Mouse (Mus musculus) NIH3T3 (cell line): ENCODE measurements at regions not wholly inside any gene's neighbourhood (a gene's known extent, or its start where the extent isn't known, plus 50 kb on each side); places are given as distances from the start of the nearest gene placed in this dataset.
A peak's percentile ranks its signal among the peaks of the same experiment; 100 is the strongest.

Source experiments
- DNase-seq: peaks from one replicate; pipeline ENCODE4 v3.0.0-alpha.2; 2012; ENCODE audit warnings: low read depth

DNA sequence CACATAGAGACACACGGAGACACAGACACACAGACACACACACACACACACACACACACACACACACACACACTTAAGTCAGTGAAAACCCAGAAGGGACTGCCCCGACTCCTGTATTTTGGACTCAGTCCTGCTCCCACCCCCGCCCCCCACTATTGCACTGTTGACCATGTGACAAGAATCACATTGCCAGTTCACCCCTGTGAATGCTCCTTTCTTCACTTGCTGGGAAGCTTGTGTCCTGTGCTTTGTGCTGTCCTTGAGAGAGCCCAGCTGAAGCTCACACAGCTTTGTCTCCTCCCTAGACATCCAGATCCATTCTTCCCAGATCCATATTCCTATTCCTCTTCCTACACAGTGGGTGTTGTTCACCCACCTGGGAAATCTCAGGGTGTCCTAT, 400.0 kb downstream of the Cdh26 start:
- DNase-seq: no peak

DNA sequence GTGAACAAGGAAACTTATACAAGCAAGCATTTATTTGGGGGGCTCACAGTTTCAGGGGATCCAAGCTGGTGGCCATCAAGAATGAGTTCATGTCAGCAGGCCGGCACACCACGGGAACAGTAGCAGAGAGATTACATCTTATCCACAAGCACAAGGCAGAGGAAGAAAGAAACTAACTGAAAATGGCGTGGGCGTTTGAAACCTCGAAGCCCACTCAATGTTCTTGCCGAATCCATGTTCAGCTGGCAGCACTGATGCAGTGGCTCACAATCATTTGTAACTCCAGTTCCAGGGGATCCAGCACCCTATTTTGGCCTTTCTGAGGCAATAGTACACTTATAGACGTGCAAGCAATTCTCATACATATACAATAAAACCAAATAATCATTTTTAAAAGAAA, 404.7 kb downstream of the Cdh26 start:
- DNase-seq: no peak

DNA sequence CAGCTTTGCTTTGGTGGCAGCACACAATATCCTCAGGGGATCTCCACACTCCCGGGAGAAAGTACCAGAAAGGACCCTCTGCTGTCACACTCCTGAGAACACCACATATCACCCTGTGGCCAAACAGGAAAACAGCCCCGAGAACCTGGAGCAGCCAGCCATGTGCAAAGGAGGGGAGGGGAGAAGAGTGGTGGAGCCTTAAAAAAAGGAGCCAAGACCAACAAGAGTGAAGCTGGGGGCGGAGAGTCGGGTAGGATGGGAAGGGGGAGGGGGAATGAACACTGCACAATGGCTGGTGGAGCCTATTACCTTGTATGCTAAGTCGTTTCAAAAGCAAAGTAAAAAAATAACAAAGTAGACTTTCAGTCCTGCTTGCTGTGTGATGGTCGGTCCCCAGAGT, 408.2 kb downstream of the Cdh26 start:
- no peak for DNase-seq

DNA sequence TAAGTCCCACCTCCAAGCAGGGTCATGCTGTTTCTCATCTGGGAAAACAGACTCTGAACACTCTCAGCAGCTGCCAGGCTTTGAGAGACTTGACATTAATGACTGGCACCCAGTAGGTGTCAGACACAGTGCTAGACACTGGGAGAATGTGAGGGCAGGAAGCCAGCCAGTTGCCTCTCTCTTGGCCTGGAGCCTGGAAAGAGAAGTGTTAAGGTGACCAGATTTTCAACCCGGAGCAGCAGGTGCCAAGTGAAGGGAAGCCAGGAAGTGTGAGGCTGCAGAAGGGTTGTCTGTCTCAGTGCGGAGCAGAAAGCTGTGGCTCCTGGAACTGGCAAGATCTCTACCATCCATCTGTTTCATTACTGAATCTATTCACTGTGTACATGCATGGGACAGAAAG, 410.6 kb downstream of the Cdh26 start:
- DNase-seq: no peak

DNA sequence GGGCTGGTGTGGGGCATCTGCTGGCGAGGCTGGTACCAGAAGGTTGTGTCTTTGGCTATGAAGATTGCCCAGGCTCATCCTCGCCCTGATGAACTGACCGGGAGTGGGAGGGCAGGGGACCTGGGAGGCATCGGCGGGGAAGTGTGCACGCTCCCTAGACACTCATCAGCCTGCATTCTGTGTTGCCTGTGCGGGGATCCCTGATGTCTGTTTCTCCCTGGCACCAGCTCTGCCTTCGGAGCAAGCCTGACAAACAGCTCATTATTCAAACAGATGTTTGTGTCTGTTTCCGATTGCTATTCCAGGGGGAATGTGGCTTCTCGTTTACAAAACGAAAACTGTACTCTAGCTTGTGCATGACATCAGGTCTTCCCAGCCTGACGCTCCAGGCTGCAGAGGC, 412.3 kb downstream of the Cdh26 start:
- no peak for DNase-seq

DNA sequence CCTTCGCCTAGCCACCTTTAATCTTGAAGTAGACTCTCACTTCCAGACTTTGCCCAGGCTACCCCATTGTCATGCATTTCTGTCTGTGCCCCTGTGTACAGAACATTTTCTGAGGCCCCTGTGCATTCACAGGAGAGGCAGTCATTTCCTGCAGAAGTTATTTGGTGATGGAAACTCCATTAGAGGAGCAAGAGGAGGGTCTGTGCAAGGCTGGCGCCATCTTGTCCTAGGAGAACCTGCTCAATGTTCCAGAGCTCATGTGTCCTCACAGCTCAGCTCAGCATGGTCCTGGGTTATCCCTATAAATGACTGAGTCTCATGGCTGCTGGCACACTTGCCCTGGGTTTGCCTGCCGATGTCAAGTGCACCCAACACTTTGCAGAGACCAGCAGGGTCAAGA, 413.1 kb downstream of the Cdh26 start:
- no peak for DNase-seq

DNA sequence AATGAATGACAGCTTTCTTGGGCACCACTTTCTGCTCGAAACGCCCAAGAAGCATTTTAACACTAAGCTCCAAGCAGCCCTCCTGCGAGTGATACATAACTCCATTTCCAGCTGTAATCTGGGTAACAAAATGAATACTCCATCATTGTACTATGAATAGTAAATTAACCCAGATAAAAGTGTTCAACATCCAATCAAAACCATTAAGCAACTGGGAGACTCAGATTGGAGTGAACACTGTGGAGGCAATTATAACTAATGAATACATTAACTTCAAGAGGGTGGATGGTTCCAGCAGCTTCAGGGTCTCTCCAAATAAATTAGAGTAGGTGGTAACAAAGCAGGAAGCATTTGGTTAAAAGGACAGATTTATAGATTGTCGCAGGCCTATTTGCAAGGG, 414.2 kb downstream of the Cdh26 start:
- DNase-seq: no peak

DNA sequence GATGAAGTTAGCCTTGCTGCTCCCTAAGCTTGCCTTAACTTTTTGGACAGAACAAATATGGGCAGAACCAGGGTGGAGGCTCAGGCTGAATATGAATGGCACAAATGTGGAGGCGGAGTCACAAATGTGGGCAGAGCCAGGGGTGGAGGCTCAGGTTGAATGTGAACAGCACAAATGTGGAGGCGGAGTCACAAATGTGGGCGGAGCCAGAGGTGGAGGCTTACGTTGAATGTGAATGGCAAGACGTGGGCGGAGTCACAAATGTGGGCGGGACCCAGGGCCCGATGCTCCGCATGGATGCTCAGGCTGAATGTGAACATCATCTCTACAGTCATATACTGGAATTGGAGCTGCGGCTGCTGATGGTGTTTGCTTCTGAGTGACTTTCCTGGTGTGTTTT, 420.0 kb downstream of the Cdh26 start:
- DNase-seq: no peak

DNA sequence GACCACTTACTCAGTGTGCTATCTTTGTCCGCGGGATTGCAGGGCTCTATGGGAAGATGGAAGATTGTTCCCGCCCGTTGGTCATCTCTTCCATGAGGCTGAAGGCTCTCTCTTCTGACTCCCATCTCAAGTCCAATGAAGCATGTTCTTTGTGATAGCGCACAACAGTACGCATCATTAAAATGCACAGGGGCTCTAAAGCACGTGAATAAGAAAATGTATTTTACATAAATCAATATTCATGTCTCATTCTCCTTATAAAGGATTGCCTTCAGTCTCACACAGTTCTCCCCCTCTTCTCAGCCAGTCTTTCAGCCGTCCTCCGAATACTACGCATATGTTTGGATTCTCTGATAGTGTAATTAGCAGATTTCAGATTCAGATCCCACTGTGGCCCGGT, 420.4 kb downstream of the Cdh26 start:
- no peak for DNase-seq

DNA sequence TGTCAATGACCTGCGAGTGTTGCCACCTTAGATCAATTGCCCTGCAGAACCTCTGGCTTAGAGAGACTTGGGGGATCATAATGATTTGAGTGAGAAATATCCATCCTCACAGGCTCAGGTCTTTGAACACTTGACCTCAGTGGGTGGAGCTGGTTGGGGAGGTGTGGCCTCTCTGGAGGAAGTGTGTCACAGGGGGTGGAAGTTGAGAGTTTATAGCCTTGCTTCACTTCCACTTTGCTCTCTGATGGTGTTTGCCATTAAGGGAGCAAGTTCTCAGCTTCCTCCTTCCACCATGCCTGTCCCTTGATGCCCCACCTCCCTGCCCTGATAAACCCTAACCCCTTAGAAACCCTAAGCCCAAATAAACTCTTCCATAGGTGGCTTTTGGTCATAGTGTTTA, 423.7 kb downstream of the Cdh26 start:
- no peak for DNase-seq

DNA sequence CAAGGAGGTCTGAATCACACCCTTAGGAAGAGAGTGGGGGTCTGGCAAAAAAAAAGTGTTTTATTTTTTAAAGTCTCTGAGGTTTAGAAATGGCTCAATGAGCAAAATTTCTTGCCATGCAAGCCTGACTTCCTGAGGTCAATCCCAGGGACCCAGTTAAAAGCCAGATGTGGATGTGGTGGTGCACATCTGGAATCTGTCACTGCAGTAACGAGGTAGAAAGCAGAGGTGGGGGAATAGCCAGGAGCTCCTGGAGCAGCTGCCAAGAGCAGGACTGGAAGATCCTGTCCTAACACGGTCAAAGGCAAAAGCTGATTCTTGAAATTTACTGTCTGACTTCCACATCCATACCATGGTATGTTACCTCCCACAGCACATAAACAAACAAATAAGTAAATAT, 424.4 kb downstream of the Cdh26 start:
- no peak for DNase-seq

DNA sequence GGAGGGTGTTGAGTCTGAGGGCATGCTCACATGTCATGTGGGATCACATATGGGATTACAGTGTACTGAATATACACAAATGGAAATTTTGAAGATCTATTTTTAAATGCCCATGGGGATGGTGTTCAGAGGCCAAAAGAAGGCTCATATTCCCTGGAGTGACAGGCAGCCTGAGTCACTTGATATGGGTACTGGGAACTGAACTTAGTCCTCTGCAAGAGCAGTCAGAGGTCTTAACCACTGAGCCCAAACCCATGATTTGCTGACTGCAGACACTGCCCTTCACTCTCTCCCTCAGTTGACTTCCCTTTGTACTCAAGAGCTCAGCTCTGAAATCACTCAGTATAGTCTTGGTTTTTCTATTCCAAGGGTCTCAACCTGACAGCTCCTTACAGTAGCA, 432.3 kb downstream of the Cdh26 start:
- no peak for DNase-seq

DNA sequence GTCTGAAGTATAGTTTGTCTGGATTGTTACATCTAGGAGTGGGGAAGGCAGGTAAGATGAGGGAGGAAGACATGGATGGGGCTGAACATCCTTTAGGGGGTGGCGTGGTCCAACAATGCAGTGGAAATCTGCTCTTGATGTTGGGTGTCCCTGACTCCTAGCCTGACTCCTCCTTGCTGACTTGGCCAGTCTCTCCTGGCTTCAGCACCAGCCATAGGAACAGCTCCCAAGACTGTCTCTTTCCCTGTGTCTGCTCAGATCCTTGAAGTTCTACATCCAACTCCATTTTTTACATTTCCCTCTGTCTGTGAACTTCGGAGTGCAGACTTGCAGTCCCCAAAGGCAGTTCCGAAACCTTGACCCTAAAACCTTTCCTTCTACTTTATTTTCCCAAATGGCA, 436.8 kb downstream of the Cdh26 start:
- DNase-seq: peak; percentile 46

DNA sequence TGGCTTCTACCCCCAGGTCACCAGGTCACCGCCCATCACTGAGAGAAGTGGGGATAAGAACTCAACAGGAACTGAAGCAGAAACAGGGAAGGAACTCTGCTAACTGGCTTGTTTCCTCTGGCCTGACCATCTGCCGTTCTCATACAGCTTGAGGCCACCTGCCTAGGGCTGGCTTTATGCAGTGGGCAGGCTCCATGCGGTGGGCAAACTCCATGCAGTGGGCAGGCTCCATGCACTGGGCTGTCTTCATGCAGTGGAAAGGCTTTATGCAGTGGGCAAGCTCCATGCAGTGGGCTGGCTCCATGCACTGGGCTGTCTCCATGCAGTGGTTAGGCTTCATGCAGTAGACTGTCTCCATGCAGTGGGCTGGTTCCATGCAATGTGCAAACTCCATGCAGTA, 438.8 kb downstream of the Cdh26 start:
- DNase-seq: no peak

DNA sequence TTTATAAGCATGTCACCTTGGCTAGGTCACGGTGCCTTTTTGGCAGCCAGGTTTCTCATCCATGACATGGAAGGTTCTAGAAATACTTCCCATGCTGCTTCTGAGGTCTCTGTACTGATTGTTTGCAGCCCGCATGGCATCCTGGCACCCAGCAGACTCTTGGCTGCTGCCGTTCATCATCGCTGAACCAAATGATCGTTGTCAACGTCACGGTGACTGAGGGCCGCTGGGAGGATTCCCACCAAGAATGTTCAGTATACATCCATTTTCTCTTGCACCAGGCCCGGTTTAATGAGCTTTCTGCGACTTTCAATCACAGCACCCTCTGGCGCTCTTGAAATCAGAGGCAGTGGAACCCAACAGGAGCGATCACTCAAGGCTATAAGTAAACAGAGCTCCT, 448.1 kb downstream of the Cdh26 start:
- DNase-seq: no peak

DNA sequence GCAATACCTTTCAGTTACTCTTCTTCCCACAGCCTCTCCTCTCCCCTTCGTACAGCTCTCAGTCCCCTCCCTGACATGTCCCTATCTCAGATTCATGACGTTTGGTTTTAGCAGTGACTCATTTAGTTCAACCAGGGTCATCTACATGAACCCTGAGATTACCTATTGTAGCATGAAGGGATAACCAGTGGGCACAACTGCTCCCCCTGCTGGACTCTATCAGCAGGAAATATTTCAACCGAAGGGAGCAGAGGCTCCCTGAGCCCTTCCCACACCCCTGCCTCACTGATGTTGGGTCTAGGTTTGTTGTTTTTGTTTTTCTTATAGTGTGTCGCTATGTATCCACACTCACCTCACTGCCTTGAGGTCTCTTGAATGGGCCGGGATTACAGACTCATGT, 455.4 kb downstream of the Cdh26 start:
- peak; percentile 23 for DNase-seq

DNA sequence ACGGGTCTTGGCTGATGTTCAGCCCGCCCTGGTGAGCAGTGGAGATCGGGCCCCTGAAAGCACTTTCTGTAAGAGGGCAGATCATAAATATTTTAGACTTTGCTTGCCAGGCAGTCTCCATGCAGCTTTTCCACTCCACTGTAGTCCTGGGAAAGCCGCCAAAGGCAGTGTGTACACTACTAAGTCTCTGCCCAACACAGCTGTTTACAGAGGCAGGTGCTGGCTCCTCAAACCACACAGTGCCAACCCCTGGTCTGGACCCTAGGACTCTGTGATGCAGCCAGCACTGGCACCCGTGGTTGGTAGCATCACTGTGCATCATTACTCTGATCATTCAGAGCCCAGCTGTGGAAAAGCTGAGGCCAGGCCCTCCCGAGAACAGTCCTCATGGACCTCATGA, 458.4 kb downstream of the Cdh26 start:
- no peak for DNase-seq

DNA sequence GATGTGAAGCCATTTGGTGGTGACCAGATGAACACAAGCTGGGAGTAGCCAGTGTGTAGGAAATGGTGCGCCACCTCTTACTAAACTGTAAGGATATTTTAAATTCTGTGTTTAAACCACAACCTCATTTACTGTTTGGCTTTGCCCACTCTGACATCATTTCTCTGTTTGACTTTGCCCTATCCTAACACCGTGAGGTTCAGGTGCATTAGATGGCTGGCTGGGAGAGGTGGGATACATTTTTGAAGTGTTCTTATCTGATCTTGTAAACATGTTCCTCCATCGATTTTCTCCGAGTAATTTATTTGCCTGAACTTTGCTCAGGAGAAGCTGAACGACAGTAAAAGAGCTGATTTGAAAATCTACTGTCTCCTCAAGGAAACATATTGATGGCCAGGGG, 472.1 kb downstream of the Cdh26 start:
- DNase-seq: no peak

DNA sequence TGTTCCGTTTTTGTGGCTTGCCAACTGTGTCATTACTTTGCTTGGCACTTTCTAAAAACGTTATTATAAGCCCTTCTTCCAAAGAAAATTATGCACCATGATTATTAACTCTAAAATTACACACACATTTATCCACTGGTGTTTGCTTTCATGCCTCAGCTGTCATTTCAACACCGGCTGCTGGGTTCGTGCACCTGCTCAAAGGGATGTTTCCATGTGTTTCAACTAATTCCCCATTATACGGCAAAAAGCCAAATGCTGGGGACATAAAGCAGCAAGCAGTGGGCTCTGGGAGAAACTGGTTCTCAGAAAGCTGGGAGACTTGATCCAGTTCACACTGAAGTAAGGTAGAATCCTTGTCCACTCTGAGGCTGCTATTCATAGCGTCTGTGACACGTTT, 479.0 kb downstream of the Cdh26 start:
- no peak for DNase-seq

DNA sequence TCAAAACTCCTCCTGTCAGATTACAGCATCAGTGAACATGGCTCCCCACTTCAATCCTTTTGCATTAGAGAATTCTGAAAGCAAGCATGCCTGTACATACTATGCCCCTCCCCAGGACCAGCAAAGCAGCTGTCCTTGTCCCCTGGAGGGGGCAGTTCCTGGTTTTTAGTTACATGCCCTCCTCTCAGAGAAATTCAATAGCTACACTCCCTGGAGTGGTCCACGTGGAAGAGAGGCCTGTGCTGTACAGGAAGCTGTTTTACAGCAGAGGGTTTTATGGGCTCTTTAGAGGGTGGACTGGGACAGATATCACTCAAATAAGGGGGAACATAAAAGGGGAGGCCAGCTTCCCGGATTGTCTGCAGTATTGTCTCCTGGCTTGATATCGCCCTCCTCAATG, 481.3 kb downstream of the Cdh26 start:
- DNase-seq: no peak

DNA sequence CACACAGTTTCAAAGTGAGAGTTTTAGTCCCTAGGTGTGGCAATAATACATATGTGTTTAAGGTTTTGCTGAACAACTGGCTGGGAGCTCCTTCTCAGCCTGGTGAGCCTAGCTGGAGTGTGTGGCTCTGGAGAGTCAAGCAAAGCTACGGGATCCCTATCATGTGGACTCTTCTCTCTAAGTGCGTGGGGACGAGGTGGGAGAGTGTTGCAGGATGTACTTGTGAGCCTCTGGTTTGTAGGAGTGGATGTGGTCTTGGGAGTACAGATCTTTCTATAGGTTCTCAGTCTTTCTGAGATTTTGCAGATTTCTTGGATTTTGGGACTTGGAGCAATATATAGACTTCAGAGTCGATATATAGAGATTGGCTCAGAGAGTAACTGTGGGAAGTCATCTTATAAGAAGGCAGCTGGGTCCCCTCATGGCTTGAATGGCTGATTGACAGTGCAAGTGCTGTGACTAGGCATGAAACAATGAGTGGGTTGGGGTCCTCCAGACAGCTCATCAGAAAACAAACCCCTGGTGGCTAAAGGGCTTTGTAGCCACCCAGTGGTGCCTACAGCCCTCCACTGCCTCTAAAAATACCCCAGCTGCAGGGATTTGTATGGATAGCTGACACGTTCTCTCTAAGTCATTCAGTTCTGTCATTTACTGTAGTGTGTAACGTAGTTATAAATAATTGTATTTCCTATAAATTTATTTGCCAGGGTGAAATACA, 486.1 kb downstream of the Cdh26 start:
- no peak for DNase-seq

DNA sequence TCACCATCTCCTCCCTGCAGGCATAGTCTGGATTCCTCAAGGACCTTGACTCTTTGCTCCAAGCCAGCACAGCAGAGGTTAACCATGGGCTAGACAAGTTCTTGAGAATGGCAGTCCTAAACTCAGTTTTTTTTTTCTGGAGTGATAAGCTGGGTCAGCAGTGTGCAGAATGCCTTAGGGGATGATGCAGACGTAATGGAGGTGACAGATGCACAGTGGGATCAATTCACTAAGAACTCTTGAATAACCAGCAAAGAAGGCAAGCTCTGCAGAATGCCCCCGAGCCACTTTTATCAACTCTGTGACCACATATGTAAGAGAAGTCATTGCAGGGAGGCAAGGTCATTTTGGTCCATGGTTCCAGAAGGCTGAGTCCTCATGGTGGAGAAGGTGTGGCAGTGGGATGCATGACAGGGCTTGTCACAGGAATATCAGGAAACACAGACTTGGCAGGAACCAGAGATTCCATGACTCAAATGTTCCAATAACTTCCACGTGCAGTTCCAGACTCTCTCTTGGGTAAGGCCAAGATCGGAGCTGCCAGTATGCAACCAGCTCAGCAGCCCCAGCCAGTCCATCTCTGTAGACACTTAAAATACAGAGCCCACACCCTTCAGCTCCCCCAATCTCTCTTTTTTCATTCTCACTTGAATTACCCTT, 494.3 kb downstream of the Cdh26 start:
- no peak for DNase-seq

DNA sequence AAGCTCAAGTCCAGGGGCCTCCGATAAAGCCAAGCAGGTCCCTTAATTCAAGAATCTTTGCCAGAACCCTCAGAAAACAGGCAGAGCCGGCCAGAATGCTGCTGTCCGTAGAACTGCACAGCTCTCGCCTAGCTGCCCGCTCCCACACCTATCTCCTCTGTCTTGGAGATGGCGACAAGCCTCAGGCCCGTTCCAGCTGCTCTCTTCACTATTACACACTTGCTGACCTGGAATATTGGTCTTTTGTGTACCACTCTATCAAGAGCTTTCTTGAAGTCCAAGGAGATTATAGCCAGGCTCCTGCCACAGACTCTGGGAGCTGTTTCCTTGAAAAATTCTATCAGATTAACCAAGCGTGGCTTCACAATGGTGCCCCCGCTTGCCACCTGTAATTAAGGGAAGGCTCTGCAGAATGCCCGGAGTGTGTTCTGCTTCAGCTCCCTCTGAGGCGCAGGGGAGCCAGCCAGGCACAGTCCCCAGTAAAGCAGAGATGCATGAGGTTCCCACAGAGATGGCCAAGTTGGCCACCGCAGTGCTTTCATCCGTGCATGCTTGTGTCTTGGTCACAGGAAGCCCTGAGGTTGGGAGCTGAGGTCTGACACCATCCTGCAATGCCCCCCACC, 496.8 kb downstream of the Cdh26 start:
- DNase-seq: no peak

DNA sequence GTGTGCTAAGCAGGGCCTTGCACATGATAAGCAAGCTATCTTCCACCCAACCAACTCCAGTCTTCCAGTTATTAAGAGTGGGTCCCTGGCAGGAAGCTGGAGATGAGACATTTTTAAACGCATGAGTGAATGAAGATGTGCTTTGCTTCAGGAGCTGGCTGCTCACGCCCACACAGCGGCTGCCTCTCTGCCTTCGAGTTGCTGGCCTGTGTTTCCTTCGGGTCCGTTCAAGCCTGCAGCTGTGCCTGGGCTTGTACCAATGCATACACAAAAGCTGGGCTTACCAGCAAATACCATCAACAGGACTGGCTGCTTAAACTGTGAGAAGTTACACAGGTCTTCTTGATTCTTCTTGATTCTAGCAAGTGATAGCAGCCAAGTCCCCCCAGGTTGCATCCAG, 498.7 kb downstream of the Cdh26 start:
- DNase-seq: no peak
